Mouse (Mus musculus) embryonic facial prominence, embryonic 12.5 days (tissue): ENCODE data around the gene Tbc1d10c. TPM values are rescaled to one million over a fixed set of nuclear protein-coding genes. Genes with fewer than 3 reads are reported as not detected.

Experiments used
- ATAC-seq: fragments of 200-750 bp; cut with Nextera tagmentation; 2 replicates; pipeline ENCODE4 v1.8.0; 2017; ENCODE audit not compliant: insufficient number of reproducible peaks, insufficient read depth, low FRiP score, low TSS enrichment
- H3K27ac ChIP-seq: fragments of 300-500 bp; sonication (generic); 2 replicates; pipeline ENCODE4 v1.5.1; 2016; ENCODE audit warnings: mild to moderate bottlenecking
- H3K27me3 ChIP-seq: fragments of 300-500 bp; sonication (generic); 2 replicates; pipeline ENCODE4 v1.6.1; 2016; ENCODE audit warnings: mild to moderate bottlenecking, moderate library complexity
- H3K36me3 ChIP-seq: fragments of 300-500 bp; sonication (generic); 2 replicates; pipeline ENCODE4 v1.6.1; 2016; ENCODE audit warnings: mild to moderate bottlenecking
- H3K4me1 ChIP-seq: fragments of 300-500 bp; sonication (generic); 2 replicates; pipeline ENCODE4 v1.6.1; 2016
- H3K4me2 ChIP-seq: fragments of 300-500 bp; sonication (generic); replicated peaks from 2 replicates; pipeline ENCODE4 v1.6.1; 2016; ENCODE audit warnings: mild to moderate bottlenecking, moderate library complexity
- H3K4me3 ChIP-seq: fragments of 300-500 bp; sonication (generic); 2 replicates; pipeline ENCODE4 v1.5.1; 2016; ENCODE audit warnings: mild to moderate bottlenecking
- H3K9ac ChIP-seq: fragments of 300-500 bp; sonication (generic); 2 replicates; pipeline ENCODE4 v1.6.1; 2016; ENCODE audit warnings: mild to moderate bottlenecking, moderate library complexity
- H3K9me3 ChIP-seq: fragments of 300-500 bp; sonication (generic); 2 replicates; pipeline ENCODE4 v1.6.1; 2016; ENCODE audit warnings: mild to moderate bottlenecking, moderate library complexity
- WGBS: fragments of 180-500 bp; shearing (Covaris S2); methylation state at CpG from one replicate; pipeline ENCODE4 v1.1.7; 2016; 5-methylcytosine and 5-hydroxymethylcytosine counted together
- polyA plus RNA-seq: library from polyadenylated mRNA; unstranded; fragments of >200 nt; fragmentation: Nextera tagmentation; extraction: Ambion mirVana; gene quantifications from 2 replicates; pipeline ENCODE4 v1.2.1, GENCODE M21; 2016

Gene Tbc1d10c
- polyA plus RNA-seq, 1 experiment from 2014 or later, result 1.2 TPM

DNA sequence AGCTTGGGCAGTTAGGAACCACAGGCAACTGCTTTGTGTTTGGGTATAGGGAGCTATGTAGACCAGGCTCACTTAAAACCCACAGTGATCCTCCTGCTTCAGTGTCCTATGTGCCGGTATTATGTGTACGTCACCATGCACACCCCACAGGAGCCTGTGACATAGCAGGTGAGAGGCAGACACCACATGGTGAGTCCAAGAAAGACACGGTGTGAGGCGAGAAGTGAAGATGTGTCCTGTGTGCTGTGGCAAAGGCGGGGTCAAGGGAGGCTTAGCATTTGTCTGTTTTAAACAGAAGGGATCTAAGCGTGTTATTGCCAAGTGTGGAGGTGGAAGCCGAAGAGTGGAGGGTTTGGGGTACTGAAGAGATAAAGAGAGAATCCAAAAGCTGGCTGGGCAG is 35.7 kb upstream of the Tbc1d10c start:
- H3K27me3 ChIP-seq, result peaks cover 4% of the 10 kb centered on the region
- H3K4me1 ChIP-seq, result peaks cover 11% of the 10 kb centered on the region; the same call in 1 of the 2 replicates
- H3K4me3 ChIP-seq, result no peak overlapping the region
- no peak overlapping the region for H3K27ac ChIP-seq
- H3K9ac ChIP-seq, result no peak overlapping the region
- H3K36me3 ChIP-seq, result peaks cover 12% of the 10 kb centered on the region
- WGBS, result 87% methylated on average over 7 of the region's 7 CpGs
- no peak overlapping the region for H3K4me2 ChIP-seq
- H3K9me3 ChIP-seq, result no peaks in the 10 kb centered on the region
- no peak for ATAC-seq

DNA sequence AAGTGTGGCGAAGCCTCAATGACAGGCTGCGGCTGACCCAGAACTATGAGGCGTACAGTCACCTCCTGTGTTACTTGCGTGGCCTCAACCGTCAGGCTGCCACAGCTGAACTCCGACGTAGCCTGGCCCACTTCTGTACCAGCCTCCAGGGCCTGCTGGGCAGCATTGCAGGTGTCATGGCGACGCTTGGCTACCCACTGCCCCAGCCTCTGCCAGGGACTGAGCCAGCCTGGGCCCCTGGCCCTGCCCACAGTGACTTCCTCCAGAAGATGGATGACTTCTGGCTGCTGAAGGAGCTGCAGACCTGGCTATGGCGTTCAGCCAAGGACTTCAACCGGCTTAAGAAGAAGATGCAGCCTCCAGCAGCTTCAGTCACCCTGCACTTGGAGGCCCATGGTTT is 31.1 kb upstream of the Tbc1d10c start:
- Histone ChIP-seq H3K27ac (no peak overlapping the region), H3K4me3 (no peak overlapping the region), H3K36me3 (peaks cover 17% of the 10 kb centered on the region), H3K9me3 (no peaks in the 10 kb centered on the region), H3K4me1 (peaks cover 36% of the 10 kb centered on the region), H3K27me3 (no peaks in the 10 kb centered on the region), H3K9ac (no peak overlapping the region), H3K4me2 (no peak overlapping the region)
- no peak for ATAC-seq
- 83% methylated on average over 11 of the region's 11 CpGs for WGBS

DNA sequence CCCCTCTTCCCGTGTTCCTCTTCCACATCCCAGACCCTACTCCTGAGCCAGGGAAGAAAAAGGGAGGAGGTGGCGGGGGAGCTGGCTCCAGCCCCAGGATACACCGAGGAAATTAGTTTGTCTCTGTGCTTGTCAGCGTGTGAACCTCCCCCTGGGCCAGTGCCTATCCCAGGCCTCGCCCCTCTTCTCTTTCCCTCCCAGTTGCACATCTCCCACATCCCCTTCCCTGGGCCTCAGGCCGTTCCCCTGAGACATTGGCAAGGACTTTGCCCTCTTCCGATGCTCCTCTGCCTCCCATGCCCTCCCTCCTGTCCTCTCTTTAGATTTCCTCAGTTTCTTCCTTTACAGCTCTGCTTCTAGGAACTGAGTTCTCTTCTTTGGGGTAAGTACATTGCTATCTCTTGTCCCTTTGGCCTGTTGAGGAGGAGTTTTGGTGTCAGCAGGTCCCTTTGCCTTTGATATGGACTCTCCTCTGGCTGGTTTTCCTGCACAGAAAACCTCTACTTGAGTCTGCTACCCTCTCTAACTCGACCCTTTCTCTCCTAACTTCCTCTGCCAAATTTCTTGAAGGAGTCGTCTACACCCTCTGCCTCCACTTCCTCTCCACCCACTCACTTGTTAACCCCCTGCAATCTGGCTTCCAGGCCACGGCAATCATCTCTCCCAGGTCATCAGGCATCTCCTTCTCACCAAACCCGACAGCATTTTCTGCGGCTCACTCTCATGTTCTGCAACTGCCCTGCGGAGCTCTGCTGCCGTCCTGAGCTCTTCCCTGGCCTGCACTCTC is 30.1 kb upstream of the Tbc1d10c start:
- Histone ChIP-seq H3K9me3 (no peaks in the 10 kb centered on the region), H3K4me2 (no peak overlapping the region), H3K4me1 (peaks cover 46% of the 10 kb centered on the region), H3K27ac (no peak overlapping the region), H3K4me3 (no peak overlapping the region), H3K9ac (no peak overlapping the region), H3K27me3 (no peaks in the 10 kb centered on the region), H3K36me3 (peaks cover 17% of the 10 kb centered on the region)
- ATAC-seq, result no peak
- 37% methylated on average over 14 of the region's 14 CpGs for WGBS

DNA sequence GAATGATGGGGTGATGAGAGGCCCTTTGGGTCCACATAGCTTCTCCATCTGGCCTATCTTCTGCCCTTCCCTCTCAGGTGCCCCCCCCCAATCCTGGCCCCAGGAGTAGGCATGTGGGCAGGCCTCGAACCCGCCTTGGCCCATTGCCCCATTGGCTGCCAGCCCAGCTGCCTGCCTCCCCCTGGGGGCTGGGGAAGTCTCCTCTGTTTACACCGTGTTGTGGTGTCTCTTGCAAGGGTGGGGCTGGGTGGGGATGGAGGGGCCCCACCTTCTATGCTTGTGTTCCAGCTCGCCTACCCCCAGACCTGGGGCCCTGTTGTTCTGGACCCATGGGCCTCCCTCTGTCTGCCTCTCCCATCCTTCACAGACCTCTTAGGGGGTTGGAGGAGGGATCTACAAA is 29.3 kb upstream of the Tbc1d10c start:
- Histone ChIP-seq H3K9ac (no peak overlapping the region), H3K27ac (no peak overlapping the region), H3K36me3 (peaks cover 17% of the 10 kb centered on the region), H3K4me1 (peaks cover 49% of the 10 kb centered on the region), H3K27me3 (no peaks in the 10 kb centered on the region), H3K4me2 (no peak overlapping the region), H3K4me3 (no peak overlapping the region), H3K9me3 (no peaks in the 10 kb centered on the region)
- WGBS, result 66% methylated on average over 4 of the region's 4 CpGs
- no peak for ATAC-seq

DNA sequence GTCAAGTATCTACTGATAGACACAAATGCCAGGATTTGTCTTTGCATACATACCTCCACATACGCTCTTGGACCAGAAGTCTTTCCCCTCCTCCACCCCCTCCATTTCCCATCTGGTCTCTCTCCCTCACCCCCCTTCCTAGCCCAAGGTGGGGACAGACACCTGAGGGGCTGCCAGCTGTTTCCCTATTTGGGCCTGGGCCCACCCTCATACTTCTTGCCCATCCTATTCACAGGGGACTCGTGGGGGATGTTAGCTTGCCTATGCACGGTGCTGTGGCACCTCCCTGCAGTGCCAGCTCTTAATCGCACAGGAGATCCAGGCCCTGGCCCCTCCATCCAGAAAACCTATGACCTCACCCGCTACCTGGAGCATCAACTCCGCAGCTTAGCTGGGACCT is 28.9 kb upstream of the Tbc1d10c start:
- Histone ChIP-seq H3K4me1 (peaks cover 49% of the 10 kb centered on the region), H3K27ac (no peak overlapping the region), H3K4me3 (no peak overlapping the region), H3K36me3 (peaks cover 17% of the 10 kb centered on the region), H3K9ac (no peak overlapping the region), H3K9me3 (no peaks in the 10 kb centered on the region), H3K27me3 (no peaks in the 10 kb centered on the region), H3K4me2 (no peak overlapping the region)
- no peak for ATAC-seq
- 83% methylated on average over 6 of the region's 6 CpGs for WGBS

DNA sequence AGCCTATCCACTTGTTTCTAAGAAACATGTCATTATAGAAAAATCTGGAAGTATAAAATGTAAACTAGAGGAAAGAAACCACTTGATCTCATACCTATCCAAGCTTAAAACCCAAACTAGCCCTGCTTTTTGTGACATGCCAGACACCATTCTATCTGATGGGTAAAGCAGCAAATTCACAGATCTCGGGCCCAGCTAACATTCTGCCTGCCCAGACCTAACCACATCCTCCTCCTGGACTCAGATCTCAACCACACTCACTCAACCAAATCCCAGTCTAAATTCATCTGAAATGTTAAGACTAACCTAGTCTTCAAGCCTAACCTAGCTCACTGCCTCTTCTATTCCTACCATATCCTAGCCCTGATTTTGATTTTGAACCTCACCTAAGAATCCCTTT is 27.7 kb upstream of the Tbc1d10c start:
- H3K27me3 ChIP-seq, result no peaks in the 10 kb centered on the region
- H3K9me3 ChIP-seq, result no peaks in the 10 kb centered on the region
- no peak overlapping the region for H3K9ac ChIP-seq
- no peak overlapping the region for H3K4me3 ChIP-seq
- H3K4me1 ChIP-seq, result peaks cover 55% of the 10 kb centered on the region
- WGBS, result 79% methylated on average over 1 of the region's 1 CpGs
- no peak overlapping the region for H3K4me2 ChIP-seq
- H3K27ac ChIP-seq, result 0 out of 2 replicates have a peak overlapping the region, but pooled peaks have one; percentile 72
- ATAC-seq, result no peak
- H3K36me3 ChIP-seq, result peaks cover 17% of the 10 kb centered on the region

DNA sequence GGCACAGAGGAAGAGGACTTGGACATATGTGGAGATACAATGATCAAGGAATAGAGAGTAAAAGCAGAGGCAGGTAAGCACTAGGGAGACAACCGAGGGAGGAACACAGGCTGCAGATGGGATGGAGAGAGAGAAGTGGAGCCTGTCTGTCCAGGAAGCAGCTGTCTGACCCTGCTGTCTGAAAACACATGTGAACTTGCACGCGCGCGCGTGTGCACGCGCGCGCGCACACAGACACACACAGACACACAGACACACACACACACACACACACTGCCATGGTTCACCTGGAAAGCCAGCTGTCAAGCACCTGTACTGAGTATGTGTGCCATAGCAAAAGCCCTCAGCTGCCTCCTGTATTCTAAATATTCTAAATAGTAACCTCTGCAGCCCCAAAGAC is 27.2 kb upstream of the Tbc1d10c start:
- H3K9ac ChIP-seq, result no peak overlapping the region
- peaks cover 17% of the 10 kb centered on the region for H3K36me3 ChIP-seq
- H3K9me3 ChIP-seq, result no peaks in the 10 kb centered on the region
- H3K4me3 ChIP-seq, result no peak overlapping the region
- no peak for ATAC-seq
- H3K27me3 ChIP-seq, result no peaks in the 10 kb centered on the region
- whole genome bisulfite sequencing, result 68% methylated on average over 11 of the region's 11 CpGs
- H3K4me2 ChIP-seq, result peak overlapping the region; percentile 87; the same call in 1 of the 2 replicates
- peak overlapping the region; percentile 72 for H3K27ac ChIP-seq
- peaks cover 60% of the 10 kb centered on the region for H3K4me1 ChIP-seq

DNA sequence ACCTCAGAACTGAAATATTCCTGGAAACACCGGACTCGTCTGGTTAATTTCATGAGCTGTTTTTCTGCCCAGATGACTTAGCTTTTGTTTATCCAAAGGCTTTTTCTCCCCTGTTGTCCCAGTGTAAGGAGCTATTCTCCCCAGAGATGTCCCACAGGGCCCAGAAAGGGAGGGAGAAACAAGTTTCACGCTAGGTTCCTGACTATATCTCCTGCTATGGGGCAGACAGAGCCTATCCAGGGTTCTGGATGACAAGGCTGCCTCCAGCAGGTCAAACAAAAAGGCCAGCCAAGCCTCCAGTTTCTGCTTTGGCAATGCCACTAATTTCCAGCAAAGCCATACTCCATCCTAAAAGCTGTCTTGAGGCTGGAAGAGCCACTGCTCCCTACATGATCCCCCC is 26.8 kb upstream of the Tbc1d10c start:
- Histone ChIP-seq H3K4me1 (peaks cover 64% of the 10 kb centered on the region), H3K9ac (0 out of 2 replicates have a peak overlapping the region, but pooled peaks have one; percentile 10), H3K4me2 (peak overlapping the region; percentile 87), H3K9me3 (no peaks in the 10 kb centered on the region), H3K27me3 (no peaks in the 10 kb centered on the region), H3K27ac (peak overlapping the region; percentile 72), H3K4me3 (no peak overlapping the region), H3K36me3 (peaks cover 16% of the 10 kb centered on the region)
- no peak for ATAC-seq
- 30% methylated on average over 3 of the region's 3 CpGs for WGBS

DNA sequence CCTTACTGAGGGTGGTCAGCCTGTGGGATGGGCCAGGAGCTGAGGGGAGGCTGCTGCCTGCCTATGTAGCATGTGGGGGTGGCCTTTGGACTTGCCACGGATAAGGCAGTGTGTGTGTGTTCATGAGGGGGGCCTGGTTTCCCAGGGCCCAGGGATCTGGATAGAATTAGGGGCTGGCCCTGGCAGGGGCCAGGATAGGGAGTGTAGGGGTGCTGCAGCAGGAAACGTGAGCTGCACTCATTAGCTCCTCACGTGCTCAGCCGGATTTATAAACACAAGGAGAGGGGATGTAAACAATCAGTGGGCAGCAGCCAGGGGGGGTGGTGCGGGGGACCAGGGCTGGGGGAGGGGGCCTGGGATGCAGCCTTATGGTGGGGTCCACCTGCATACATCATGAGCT is 26.1 kb upstream of the Tbc1d10c start:
- peak; percentile 78 for ATAC-seq
- Histone ChIP-seq H3K4me1 (peaks cover 71% of the 10 kb centered on the region), H3K36me3 (peaks cover 8% of the 10 kb centered on the region), H3K4me2 (peak overlapping the region; percentile 87), H3K4me3 (0 out of 2 replicates have a peak overlapping the region, but pooled peaks have one; percentile 82), H3K9me3 (no peaks in the 10 kb centered on the region), H3K27me3 (no peaks in the 10 kb centered on the region), H3K27ac (peak overlapping the region; percentile 72), H3K9ac (0 out of 2 replicates have a peak overlapping the region, but pooled peaks have one; percentile 10)
- 7% methylated on average over 5 of the region's 5 CpGs for WGBS

DNA sequence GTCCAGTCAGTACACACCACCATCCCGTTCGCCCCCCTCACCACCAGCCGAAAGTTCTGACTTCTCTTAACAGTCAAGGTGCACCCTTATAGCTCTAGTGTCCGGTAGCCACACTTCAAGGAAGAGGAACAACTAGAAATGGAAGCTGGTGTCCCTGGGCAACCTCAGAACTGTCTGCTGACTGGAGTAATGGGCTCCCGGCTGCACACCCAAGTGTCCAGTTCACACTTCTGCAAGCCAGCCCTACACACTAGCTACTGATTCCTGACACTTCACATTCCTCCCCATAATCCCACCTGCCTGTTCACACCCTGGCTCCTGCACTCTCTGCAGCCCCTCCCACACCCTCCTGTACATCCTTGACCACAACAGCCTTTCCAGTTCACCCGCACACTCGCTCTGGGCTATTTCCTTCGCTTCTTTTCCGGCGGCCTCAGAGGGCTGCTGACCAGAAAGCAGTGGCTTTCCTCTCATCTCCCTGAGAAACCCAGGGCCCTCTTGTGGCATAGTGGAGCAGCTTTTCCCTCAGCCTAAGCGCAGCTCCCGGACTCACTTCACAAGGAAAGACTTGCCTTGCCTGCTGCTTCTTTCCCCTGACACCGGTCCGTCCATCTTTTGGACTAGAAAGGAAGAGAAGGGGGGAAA is 25.1 kb upstream of the Tbc1d10c start:
- H3K9ac ChIP-seq, result peak overlapping the region; percentile 5
- peak overlapping the region; percentile 72; the same call in 1 of the 2 replicates for H3K27ac ChIP-seq
- no peaks in the 10 kb centered on the region for H3K36me3 ChIP-seq
- peak overlapping the region; percentile 87 for H3K4me2 ChIP-seq
- H3K9me3 ChIP-seq, result no peaks in the 10 kb centered on the region
- 18% methylated on average over 14 of the region's 14 CpGs for WGBS
- ATAC-seq, result no peak
- H3K27me3 ChIP-seq, result no peaks in the 10 kb centered on the region
- H3K4me3 ChIP-seq, result peak overlapping the region; percentile 82
- H3K4me1 ChIP-seq, result peaks cover 79% of the 10 kb centered on the region

DNA sequence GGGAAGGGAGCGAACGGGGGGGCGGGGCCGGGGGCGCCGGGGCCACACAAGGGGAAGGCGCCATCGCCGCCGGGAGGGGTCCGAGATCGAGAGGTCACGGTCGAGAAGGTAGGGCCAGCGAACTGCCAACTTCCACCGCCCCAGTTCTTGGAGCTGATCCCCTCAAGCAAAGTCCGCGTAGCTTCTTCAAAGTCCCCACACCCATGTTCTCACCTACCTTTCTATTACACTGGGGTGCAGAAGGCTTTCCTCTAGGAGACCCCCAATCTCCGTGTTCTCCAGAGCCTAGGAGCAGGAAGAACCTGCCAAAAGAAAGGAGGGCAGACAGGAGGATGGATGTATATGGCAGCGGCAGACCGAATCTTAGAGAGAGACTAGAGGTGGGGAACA is 24.4 kb upstream of the Tbc1d10c start:
- Histone ChIP-seq H3K4me1 (peaks cover 72% of the 10 kb centered on the region), H3K9ac (peak overlapping the region; percentile 92), H3K9me3 (no peaks in the 10 kb centered on the region), H3K27ac (peak overlapping the region; percentile 94), H3K36me3 (no peaks in the 10 kb centered on the region), H3K4me2 (peak overlapping the region; percentile 87), H3K27me3 (no peaks in the 10 kb centered on the region), H3K4me3 (peak overlapping the region; percentile 82)
- WGBS, result under 1% methylated on average over 14 of the region's 21 CpGs
- no peak for ATAC-seq
